Mouse (Mus musculus) thymus, postnatal 10 days (tissue): Measurements from ENCODE around the gene Mex3a.
A peak's percentile ranks its signal among the peaks of the same experiment; 100 is the strongest.

ENCODE experiments used
- DNase-seq, 2 experiments: peaks; one replicate each; pipeline ENCODE4 v3.0.0; 2021; ENCODE audit warnings: low spot score in 2 of 2

Mex3a gene

GRCm38 (mm10) chr3:88532299-88532674, at the start of gene Mex3a:
TSS of gene Mex3a (plus strand) at chr3:88532395.
- no peak for DNase-seq

GRCm38 (mm10) chr3:88483141-88483540, 49.1 kb upstream of the Mex3a start:
- no peak for DNase-seq

GRCm38 (mm10) chr3:88483621-88484020, 48.6 kb upstream of the Mex3a start:
- peak; percentile 67 to 83 for DNase-seq

- peak; percentile 24 to 45 for DNase-seq
Observed at GRCm38 (mm10) chr3:88484597-88485316, 47.4 kb upstream of the Mex3a start.

- DNase-seq, result no peak
Observed at GRCm38 (mm10) chr3:88486043-88486442, 46.2 kb upstream of the Mex3a start.

GRCm38 (mm10) chr3:88486887-88487286, 45.3 kb upstream of the Mex3a start:
- DNase-seq, result no peak

GRCm38 (mm10) chr3:88487396-88487795, 44.8 kb upstream of the Mex3a start:
- no peak for DNase-seq

- DNase-seq, result no peak
Observed at GRCm38 (mm10) chr3:88493706-88494582, 38.3 kb upstream of the Mex3a start.

- DNase-seq, result no peak
Observed at GRCm38 (mm10) chr3:88494836-88495628, 37.2 kb upstream of the Mex3a start.

GRCm38 (mm10) chr3:88495741-88496415, 36.3 kb upstream of the Mex3a start:
- no peak for DNase-seq

- no peak for DNase-seq
Observed at GRCm38 (mm10) chr3:88499580-88499979, 32.6 kb upstream of the Mex3a start.

GRCm38 (mm10) chr3:88500087-88500486, 32.1 kb upstream of the Mex3a start:
- no peak for DNase-seq

- no peak for DNase-seq
Observed at GRCm38 (mm10) chr3:88500655-88501365, 31.4 kb upstream of the Mex3a start.

- no peak for DNase-seq
Observed at GRCm38 (mm10) chr3:88501366-88502030, 30.7 kb upstream of the Mex3a start.

GRCm38 (mm10) chr3:88502031-88502571, 30.1 kb upstream of the Mex3a start:
- no peak for DNase-seq

GRCm38 (mm10) chr3:88502641-88503504, 29.3 kb upstream of the Mex3a start:
- no peak for DNase-seq

GRCm38 (mm10) chr3:88503505-88503863, 28.7 kb upstream of the Mex3a start:
- no peak for DNase-seq

GRCm38 (mm10) chr3:88503881-88504746, 28.1 kb upstream of the Mex3a start:
- no peak for DNase-seq
